Mouse (Mus musculus) heart, postnatal 25 days (tissue): Measurements from ENCODE around the gene Fat2. TPM values are rescaled to one million over a fixed set of nuclear protein-coding genes. Genes with fewer than 3 reads are reported as not detected.

ENCODE experiments used
- DNase-seq: peaks from one replicate; pipeline ENCODE4 v3.0.0; 2022; ENCODE audit warnings: low spot score
- intact Hi-C: fragments of 180-260 bp; cut with DNase I; formaldehyde crosslinking; loops from one replicate; pipeline ENCODE4 v1.15.1; 2025
- total RNA-seq, 2 experiments: library from RNA; stranded (reverse); gene quantifications; 2 replicates each; pipeline ENCODE4 v1.2.3; 2021

The Fat2 gene
- total RNA-seq, 2 experiments from 2014 or later = 0.08 TPM; not detected in 1

DNA sequence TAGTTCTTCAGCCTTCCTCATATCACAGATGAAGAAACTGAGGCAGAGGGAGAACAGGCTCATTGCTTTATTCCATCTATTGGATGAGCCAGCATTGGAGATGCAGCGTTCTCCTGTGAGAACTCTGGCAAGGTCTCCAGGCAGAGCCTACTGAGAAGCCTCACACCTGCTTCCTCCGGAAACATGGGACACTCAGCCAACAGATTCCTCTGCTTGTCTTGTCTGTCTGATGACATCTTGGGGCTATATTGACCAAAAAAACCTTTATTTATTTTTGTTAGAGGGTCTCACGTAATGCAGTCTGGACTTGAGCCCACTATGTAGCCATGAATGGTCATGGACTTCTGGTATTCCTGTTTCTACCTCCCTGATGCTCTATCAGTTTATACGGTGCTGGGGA, 1.8 kb downstream of the Fat2 start:
- no peak for DNase-seq

DNA sequence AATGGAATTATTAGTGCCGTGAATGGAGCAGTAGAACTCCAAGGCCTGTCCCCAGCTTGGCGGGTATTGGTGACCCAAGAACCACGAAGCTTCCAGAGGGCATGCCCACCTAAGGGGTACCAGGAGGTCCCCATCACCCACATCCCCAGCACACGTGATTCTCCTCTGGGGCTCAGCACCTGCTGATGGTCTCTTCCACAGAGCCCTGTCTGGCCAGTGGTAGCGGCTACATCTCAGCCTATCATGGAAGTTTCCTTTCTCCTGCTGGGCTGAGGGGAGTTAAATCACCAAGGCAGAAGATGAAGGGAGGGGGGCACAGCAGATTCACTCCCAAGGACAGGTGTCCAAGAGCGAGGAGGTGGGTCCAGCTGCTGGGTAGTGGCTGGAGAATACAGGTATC, 2.3 kb downstream of the Fat2 start:
- intact Hi-C loops = no loop called here
- DNase-seq = no peak

More for the DNA sequence above, 1.8 kb downstream of the Fat2 start:
- intact Hi-C loops = no loop called here

DNA sequence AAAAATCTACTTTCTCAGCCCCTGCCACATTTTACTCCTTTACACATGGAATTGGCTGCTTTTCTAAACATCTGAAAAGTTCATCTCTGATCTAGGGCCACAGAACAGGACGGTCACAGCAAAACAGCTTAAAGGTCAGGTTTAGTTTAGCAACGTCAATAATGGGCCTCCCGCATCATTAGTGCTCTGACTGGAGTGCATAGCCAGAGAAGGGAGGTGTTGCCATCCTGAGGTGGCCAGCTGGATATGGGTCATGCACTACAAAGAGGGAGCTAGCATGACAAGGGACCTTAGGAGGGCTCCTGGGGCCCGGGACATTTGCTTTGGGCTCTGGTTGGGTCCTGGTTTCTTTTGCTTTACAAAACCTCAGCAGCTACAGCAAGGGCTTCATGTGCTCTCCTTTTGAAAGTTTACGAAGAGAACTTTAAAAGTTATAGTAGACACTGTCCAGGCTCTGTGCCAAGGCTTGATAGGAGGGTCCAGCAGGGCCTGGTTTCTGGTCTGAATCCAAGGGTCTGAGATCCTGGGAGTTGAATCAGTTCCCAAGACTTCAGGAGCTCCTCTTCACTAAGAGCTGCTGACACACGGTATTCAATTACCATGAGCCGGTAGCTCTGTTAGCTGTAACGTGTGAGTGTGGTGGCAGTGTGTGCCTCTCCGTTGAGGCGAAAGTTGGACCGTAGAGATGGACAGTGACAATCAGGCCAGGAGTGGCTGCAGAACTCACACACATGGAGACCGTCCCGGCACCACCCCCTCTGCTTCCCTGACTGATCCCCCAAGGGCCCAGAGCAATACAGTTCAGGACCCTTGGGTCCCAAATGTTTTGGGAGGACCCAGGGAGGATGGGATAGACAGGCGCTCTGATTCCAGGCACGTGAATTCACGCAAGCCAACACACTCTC, 6.2 kb downstream of the Fat2 start:
- intact Hi-C loops = no loop called here
- no peak for DNase-seq

DNA sequence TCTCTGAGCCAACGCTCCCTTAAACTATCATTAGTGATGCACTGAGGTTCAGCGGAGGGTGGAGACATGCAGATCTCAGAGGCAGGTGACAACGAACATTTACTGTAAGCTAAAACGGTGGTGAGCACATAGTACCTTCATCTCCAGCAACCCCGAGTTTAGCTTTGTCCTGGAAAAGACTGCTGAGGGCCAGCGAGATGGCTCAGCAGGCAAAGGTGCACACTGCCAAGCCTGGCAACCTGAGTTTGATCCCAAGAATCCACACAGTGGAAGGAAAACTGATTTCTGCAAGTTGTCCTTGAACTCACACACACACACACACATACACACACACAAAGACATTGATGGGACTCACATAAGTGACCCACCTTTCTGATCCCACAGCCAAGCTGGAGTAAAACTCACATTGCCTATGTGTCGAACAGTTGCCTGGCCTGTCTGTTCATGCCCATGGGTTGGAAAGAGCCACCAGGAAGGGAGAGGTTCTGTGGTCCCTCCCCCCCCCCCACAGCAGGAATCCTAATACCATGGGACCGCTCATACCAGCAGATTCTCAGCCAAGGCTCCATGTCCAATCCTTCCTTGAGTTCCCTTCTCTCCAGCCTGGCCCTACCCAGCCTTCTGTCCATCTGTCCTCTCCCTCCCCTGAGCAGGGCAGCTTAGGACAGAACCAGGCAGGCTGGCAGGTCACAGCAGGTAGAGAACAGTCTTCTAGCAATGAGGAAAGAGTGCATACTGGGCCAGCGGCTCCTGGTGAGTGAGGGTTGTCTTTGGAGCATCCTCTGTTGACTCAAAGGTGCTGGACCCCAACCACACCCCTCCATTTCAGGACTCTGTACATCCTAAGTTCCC, 8.6 kb downstream of the Fat2 start:
- no peak for DNase-seq
- intact Hi-C loops = no loop called here

DNA sequence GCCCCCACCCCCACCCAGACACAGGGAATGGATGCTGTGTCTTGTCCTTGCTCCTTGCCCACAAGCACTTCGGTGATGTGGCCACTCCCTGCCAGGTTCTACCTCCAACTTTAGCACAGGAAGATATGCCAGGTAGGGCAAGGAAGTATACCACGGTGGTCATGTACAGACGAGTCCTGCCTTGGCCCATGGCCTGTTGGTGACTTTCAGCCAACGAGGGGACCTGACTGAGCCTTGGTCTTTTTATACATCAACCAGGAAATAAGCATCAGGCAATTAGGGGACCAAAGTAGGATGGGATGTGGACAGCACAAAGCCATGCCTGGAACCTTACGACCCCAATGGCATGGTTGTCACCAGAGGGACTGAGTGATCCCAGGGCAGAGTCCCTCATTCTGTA, 9.3 kb downstream of the Fat2 start:
- no peak for DNase-seq
- intact Hi-C loops = no loop called here

DNA sequence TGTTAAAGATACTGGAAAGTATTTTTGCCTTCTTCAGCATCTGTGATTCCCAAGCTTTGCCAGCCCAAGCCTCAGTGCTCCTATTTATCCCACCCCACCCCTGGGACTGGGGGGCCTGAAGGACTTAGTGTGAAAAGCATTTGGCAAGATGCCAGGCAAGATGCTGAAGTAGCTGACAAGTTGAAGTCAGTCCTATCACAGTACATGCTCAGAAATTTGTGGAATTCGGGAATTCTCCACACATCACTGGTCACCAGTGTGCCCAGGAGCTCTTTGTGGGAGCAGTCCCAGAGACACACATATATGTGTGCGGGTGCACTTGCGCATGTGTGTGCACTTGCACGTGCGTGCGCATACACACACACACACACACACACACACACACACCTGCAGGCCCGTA, 10.2 kb downstream of the Fat2 start:
- intact Hi-C loops = no loop called here
- DNase-seq = no peak

DNA sequence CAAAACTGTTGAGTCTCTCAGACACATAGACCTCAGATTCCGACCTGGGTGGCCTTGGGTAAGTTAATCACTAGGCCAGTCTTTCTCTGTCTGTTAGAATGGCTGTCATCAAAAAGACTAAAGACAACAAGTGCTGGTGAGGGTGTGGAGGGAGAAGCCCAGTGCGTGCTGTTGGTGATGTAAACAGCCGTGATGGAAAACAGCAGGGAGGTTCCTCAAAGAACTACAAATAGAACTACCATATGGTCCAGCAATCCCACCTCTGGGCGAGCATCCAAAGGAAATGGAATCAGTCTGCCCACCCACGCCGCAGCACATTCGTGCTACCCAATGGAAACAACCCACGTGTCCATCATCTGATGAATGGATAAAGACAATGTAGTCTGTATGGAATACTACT, 12.5 kb downstream of the Fat2 start:
- intact Hi-C loops = no loop called here
- DNase-seq = no peak

DNA sequence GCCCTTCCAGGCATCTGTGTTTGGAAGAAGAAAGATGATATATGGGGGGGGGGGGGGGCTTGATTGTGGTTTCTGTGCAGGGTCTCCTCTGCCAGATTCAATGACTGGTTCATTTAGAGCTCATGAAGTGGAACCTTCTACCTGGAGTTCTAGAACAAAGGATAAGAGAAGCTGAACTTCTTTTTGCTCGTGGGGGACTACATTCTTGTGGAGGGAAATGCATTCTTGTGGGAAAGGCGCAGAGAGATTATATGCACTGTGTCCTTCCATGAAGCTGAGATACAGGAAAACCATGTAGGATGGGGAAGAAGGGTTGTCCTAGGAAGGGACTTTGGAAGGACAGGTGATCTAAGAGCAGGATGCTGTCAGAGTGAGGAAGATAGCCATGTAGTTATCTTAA, 15.4 kb downstream of the Fat2 start:
- no peak for DNase-seq
- intact Hi-C loops = no loop called here

DNA sequence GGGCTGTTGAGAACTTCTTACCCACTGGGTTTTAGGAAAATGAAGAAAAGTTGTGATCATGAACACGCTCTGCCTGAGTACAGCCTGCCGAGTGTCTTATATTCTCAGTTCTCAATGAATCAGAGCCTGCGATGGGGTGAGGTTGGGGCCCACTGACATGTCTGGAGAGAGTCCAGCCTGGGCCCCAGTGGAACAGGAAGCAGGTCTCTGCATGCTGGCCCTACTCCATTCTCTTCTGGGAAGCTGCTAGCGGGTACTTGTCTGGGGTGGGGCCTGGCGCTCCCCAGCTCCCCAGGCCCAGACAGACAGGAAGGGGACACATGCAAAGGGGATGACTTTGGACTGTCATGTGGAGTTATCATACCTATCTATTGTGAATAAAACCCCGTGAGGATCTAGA, 20.4 kb downstream of the Fat2 start:
- intact Hi-C loops = no loop called here
- no peak for DNase-seq

DNA sequence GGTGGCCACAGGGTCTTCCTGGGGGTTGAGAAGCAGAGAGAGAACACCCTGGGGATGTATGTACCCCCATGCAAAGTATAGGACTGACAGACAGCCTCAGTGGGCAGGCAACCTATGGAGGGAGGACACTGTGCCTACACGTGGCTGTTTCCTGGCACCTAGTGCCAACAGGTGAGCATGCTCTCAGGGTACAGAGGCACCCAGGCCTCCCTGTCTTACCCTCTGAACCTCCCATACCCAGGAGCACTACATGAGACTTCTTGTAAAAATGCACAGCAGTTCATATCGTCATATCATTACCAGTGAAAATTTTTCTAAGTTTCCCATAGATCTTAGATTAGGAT, 21.7 kb downstream of the Fat2 start:
- intact Hi-C loops = no loop called here
- DNase-seq = no peak

DNA sequence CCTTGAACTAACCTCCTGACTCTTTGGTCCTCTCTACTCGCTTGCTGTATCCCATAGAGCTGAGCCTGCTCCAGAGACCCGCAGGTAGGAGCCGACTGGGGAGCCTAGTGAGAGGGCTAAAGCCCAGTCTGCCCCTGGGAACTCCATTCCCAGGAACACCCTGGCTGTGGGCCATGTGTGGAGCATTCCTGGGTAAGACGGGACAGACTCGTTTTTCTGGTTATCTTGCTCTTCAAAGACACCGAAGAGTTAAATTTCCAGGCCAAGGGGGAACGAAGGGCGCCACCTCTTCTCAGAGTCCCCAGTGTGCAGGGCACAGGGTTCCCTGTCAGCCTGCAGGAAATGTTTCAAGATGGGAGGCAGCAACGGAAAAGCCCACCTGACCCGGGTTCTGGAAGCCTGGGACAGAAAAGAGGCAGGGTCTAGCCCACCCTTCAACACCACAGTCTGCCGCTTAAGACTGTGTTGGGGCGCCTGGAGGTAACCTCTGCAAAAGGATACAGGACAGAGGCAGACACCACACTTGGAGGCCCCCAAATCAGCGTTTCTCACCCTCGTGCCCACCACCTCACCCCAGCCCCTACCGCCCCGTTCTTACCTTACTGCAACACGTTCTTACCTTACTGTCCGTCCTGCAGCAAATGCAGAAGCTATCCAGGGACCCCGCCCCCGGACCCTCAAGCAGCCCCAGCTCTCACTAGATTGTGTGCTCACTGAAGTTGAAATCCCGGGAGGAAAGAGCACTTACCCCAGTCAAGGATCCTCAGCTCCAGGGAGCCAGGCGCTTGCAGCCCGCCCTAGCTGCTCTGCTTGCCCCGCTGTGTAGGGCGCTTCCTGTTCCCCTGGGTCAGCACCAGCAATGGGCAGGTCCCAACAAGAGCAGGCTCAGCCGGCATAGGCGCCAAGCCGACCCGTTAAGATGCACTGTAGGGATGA, 22.3 kb downstream of the Fat2 start:
- intact Hi-C loops = no loop called here
- no peak for DNase-seq

DNA sequence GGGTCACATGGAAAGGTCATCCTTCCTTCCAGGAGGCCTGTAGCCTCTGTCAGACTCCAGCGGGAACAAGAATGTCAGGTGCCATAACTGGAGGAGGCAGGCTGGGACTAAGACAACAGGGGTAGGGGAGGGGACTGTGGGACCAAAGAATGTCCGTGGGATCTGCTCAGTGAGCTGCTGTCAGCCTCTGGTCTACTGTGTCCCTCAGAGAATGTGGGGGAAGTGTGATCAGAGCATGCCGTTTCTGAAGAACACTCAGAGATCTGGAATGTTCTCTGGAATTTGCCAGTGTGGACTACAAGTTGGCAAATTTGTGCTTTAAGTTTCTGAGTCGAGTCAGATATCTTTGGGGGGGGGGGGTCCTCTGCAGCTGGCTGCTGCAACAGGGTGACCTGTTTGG, 34.0 kb downstream of the Fat2 start:
- intact Hi-C loops = no loop called here
- no peak for DNase-seq

DNA sequence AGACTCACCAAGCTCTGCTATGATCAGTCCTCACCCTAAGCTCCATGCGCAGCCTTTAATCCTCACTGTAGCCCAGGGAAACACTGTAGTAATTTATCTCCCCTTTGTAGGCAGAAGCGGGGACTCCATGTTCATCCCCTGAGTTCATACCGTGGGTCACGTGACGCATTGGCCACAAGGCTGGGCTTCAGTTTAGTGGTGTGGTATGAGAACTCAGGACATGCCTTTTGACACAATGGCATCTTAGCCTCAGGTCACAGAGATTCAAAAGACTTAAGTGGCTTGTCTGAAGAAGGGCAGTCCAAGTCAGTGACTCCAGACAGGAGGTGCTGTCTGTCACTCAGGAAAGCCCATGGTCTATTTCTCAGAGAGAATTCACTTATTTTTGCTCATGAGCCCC, 43.2 kb downstream of the Fat2 start:
- intact Hi-C loops = no loop called here
- no peak for DNase-seq

DNA sequence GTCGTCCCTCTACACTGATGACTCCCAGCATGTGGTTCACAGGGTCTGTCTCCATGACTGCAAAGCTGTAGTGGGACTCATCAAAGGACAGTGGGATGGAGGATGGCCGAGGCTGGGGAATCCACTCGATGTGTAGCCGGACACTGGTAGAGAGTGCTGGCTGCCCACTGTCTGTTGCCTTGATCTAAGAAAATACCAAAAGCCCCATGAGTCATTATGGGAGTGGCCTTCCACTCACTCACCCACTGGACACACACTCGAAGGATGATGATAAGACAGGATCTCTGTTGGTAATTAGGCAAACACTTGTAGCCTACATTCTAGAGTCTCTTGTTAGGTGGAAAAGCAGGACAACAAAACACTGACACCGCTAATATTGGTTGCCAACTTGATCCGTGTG, 44.5 kb downstream of the Fat2 start:
- no peak for DNase-seq
- intact Hi-C loops = no loop called here

DNA sequence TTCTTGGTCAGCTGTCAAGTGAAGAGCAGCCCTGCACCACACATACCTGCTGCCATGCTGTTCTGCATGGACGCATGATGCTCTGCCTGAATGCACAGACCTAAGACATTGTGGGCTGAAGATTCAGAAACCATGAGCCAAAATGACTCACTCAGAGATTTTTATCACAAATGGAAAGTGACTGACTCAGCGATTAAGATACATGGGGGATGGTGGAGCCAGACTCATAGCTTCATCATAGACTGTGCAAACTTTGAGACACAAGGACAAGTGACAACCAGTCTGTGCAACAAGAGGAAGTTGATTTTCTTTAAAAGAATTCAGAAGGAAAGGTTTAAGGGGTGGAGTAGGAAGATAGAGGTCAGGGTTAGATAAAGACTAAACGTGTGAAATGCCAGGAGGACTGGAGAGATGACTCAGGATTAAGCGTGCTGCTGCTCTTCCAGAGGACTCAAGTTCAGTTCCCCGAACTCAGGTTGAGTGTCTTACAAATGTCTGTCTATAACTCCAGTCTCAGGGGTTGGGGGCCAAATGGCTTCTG, 46.4 kb downstream of the Fat2 start:
- intact Hi-C loops = no loop called here
- no peak for DNase-seq

DNA sequence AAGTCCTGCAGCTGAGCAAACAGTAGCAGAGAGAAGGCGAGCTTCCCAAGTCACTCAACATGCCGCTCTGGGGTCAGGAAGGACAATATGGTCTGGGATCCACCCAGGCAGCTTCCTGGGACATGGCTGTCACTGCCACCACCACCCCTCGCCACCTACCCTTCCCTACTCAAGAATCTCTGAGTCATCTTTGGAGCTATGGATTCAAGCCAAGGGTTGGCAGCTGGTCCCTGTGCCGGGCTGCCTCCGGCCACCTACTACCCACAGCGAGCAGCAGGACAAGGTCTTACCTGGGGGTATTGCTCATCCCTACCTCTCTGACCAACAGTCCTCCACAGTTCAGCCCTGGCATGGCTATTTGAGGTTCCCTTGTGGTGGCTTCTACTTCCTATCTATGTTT, 61.6 kb downstream of the Fat2 start:
- no peak for DNase-seq
- intact Hi-C loops = no loop called here

DNA sequence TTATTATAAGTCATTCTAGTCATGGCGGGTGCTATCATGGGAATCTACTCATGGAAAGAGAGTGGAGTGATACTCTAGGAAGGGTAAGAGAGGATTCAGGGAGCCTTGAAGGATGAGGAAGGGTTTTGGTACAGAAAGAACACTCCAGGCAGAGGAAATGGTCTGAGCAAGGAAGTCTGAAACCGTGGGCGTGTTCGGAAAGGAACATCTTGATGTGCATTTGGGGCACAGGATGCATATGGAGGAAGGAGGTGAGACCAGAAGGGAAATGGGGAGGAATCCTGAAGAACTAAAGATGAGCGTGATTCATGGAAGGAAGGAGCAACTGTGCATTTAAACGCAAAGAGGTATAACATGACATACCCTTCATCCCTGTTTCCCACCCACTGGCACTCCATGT, 67.8 kb downstream of the Fat2 start:
- intact Hi-C loops = no loop called here

DNA sequence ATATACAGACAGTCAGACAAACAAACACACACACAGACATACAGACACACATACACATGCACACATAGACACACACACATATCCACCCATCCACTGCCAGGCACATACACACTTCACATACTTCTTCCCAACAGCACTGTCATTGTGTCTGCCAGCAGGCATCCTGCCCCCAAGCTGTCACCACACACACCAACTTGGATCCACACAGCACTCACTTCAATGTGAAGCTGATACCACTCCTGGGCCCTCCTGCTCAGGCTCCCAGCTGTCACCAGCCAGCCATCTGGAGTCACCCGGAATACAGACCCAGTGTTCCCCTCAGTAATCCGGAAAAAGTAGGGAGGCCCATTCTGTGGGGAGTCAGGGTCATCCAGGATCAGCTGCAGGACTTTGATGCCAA, 70.7 kb downstream of the Fat2 start:
- intact Hi-C loops = no loop called here
- DNase-seq = no peak

More for the DNA sequence above, 67.8 kb downstream of the Fat2 start:
- DNase-seq = no peak

DNA sequence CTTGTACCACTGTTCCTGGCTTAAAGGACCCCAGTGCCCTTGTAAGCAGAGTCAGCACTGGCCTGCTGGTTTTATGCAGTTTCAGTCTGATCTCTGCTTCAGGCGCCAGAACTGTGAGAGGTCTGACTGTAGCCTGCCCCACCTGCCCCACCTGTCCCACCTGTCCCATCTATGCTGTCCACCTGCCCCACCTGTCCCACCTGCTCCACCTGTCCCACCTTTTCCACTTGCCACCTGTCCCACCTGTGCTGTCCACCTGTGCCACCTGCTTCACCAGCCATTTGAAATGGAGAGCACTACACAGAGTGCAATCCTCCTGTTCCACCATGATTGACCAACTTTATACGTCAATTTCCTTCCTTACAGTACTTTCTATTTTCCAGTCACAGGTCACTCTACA, 72.0 kb downstream of the Fat2 start:
- intact Hi-C loops = loop anchor here (5.0 kb wide), 1 partner anchor 123 kb away; no protein-coding TSS in a partner anchor
- no peak for DNase-seq

DNA sequence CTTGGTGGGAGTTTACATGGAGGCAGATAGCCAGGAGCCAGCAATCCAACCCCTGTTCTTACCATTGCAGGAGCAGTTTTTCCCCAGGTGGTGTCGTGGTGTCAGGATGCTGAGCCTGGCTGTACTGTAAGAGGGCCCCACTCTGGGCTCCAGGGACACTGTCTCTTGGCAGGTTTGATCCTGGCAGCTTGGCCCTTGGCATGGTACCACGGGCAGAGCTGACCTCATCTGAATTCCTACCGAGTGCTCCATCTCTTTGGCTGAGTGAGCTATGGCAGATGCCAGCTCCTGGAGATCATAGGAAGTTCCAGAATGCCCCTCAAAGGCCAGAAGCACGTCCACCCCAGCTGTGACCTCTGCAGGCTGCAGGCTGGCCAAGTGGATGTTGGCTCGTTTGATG, 74.4 kb downstream of the Fat2 start:
- intact Hi-C loops = loop anchor here (5.0 kb wide), 1 partner anchor 125 kb away; no protein-coding TSS in a partner anchor

More for the DNA sequence above, 74.4 kb downstream of the Fat2 start:
- DNase-seq = peak; percentile 27
